8 mouse cellular contexts compared by ENCODE assay signal in genomic region chr4:155133658-155134417, GRCm38 (mm10). TPM values are rescaled to one million over a fixed set of nuclear protein-coding genes. Genes with fewer than 3 reads are reported as not detected.
DNase-seq lines count a peak whose midpoint lies in the region; ATAC-seq and TF ChIP-seq lines count a peak whose summit lies in the region.

No protein-coding gene starts in this region.

- H3K27me3 ChIP-seq in heart, embryonic 15.5 days: no peaks in the 10 kb centered on the region
- no peaks in the 10 kb centered on the region for H3K27me3 ChIP-seq in limb, embryonic 14.5 days (ENCODE audit: control insufficient read depth, insufficient read depth, low read length)

- peak; percentile 95 for DNase-seq in heart, adult 11 months
- DNase-seq in heart, adult 18-20 months: no peak
- DNase-seq in embryo, embryonic 10 days (ENCODE audit: low spot score): peak; percentile 71
- peak; percentile 81 for DNase-seq in limb, embryonic 14.5 days (ENCODE audit: low spot score)
- DNase-seq in spleen, postnatal 4 days (ENCODE audit: low spot score in 2 of 2): no peak
- no peak for DNase-seq in thymus, postnatal 10 days (ENCODE audit: low spot score in 2 of 2)
- no peak for DNase-seq in right cerebral cortex, adult 2 months (ENCODE audit: low spot score in 2 of 2)

- H3K36me3 ChIP-seq in heart, embryonic 15.5 days: no peaks in the 10 kb centered on the region
- H3K36me3 ChIP-seq in limb, embryonic 14.5 days (ENCODE audit: control insufficient read depth, insufficient read depth, low read length): no peaks in the 10 kb centered on the region

- H3K4me3 ChIP-seq in heart, embryonic 15.5 days: no peak overlapping the region
- no peak overlapping the region for H3K4me3 ChIP-seq in limb, embryonic 14.5 days (replicated peaks; ENCODE audit: low read length)

- WGBS in heart, embryonic 15.5 days: 20% methylated on average over 20 of the region's 20 CpGs
- 13% methylated on average over 20 of the region's 20 CpGs for WGBS in limb, embryonic 14.5 days

- peak overlapping the region; percentile 22; the same call in 1 of the 2 replicates for H3K9ac ChIP-seq in heart, embryonic 15.5 days
- H3K9ac ChIP-seq in limb, embryonic 14.5 days (ENCODE audit: low read depth, low read length, severe bottlenecking): 0 out of 2 replicates have a peak overlapping the region, but pooled peaks have one; percentile 16

- peak; percentile 37; the same call in 1 of the 2 replicates for ATAC-seq in heart, embryonic 15.5 days (replicated peaks; ENCODE audit: insufficient number of reproducible peaks, insufficient read depth, low FRiP score, low read depth)
- peak; percentile 68 for ATAC-seq in limb, embryonic 14.5 days (ENCODE audit: low FRiP score, low read depth)

- peaks cover 84% of the 10 kb centered on the region for H3K4me1 ChIP-seq in heart, embryonic 15.5 days (replicated peaks)
- H3K4me1 ChIP-seq in limb, embryonic 14.5 days (ENCODE audit: control insufficient read depth, insufficient read depth, low read length): peaks cover 68% of the 10 kb centered on the region

- H3K27ac ChIP-seq in heart, embryonic 15.5 days: peak overlapping the region; percentile 89
- H3K27ac ChIP-seq in limb, embryonic 14.5 days (replicated peaks; ENCODE audit: low read depth, low read length): peak overlapping the region; percentile 88

- H3K9me3 ChIP-seq in heart, embryonic 15.5 days (replicated peaks): no peaks in the 10 kb centered on the region
- H3K9me3 ChIP-seq in limb, embryonic 14.5 days (ENCODE audit: control insufficient read depth, low read length): no peaks in the 10 kb centered on the region

- H3K4me2 ChIP-seq in heart, embryonic 15.5 days: peak overlapping the region; percentile 5; the same call in 1 of the 2 replicates
- H3K4me2 ChIP-seq in limb, embryonic 14.5 days (replicated peaks; ENCODE audit: low read depth, low read length, severe bottlenecking): peak overlapping the region; percentile 26; the same call in 1 of the 2 replicates

- no peak for TF ChIP-seq POLR2A in limb, embryonic 14.5 days (IDR thresholded peaks at IDR 0.05; ENCODE audit: borderline replicate concordance, extremely low read depth, insufficient read depth, insufficient read length)

RNA-seq across cellular contexts. Expression of gene Morn1, which starts 47.5 kb away (rescaled TPM):
- total RNA-seq in heart, adult 18-20 months (2021): 1 to 10 TPM; 1.0 to 2.3 TPM
- polyA plus RNA-seq in heart, embryonic 15.5 days (2015; fragmentation: Nextera tagmentation; extraction: Ambion mirVana): 1.9 and 2.5 TPM in 2 replicates
- polyA plus RNA-seq in limb, embryonic 14.5 days (2012; rRNA removed): 6.5 and 7.9 TPM in 2 replicates
- polyA plus RNA-seq in limb, embryonic 14.5 days (2014; fragmentation: Nextera tagmentation; extraction: Ambion mirVana): 4.5 and 4.7 TPM in 2 replicates

RNA-seq across cellular contexts. Expression of gene Rer1, which starts 47.7 kb away (rescaled TPM):
- 10 to 100 TPM; 72.0 to 75.8 TPM for total RNA-seq in heart, adult 18-20 months (2021)
- 117 and 120 TPM in 2 replicates for polyA plus RNA-seq in heart, embryonic 15.5 days (2015; fragmentation: Nextera tagmentation; extraction: Ambion mirVana)
- polyA plus RNA-seq in limb, embryonic 14.5 days (2012; rRNA removed): 121 and 129 TPM in 2 replicates
- polyA plus RNA-seq in limb, embryonic 14.5 days (2014; fragmentation: Nextera tagmentation; extraction: Ambion mirVana): 173 and 175 TPM in 2 replicates

Comparison
In these comparisons a context has a peak if more than half of its experiments do, and no peak if none do; other contexts are left out.
1. DNase-seq: peak in heart, adult 11 months (single experiment), embryo, embryonic 10 days (single experiment) and limb, embryonic 14.5 days (single experiment); none in heart, adult 18-20 months (0 of 2), spleen, postnatal 4 days (0 of 2), thymus, postnatal 10 days (0 of 2) and right cerebral cortex, adult 2 months (0 of 2).